Mouse (Mus musculus): ENCODE results near the gene Eci3. TPM values are rescaled to one million over a fixed set of nuclear protein-coding genes. Genes with fewer than 3 reads are reported as not detected.
"Not testable (repeated sequence)": the region's sequence is repeated elsewhere in the genome, so short reads cannot be mapped to it uniquely, and the experiment has no call there.

The Eci3 gene
- polyA plus RNA-seq, 1 experiment from 2014 or later: 0.66 TPM

GRCm38 (mm10) chr13:34973149-34973548 lies 9.5 kb upstream of the Eci3 start:
- H3K36me3 ChIP-seq: peaks cover 14% of the 10 kb centered on the region
- H3K9me3 ChIP-seq: no peaks in the 10 kb centered on the region
- ATAC-seq (ENCODE audit: low FRiP score, low read depth): no peak
- H3K4me1 ChIP-seq: no peaks in the 10 kb centered on the region
- WGBS: 39% methylated on average over 1 of the region's 1 CpGs
- H3K9ac ChIP-seq (replicated peaks): no peak overlapping the region
- H3K4me2 ChIP-seq (replicated peaks): no peak overlapping the region
- no peak overlapping the region for H3K27ac ChIP-seq (replicated peaks)
- H3K27me3 ChIP-seq: no peaks in the 10 kb centered on the region
- H3K4me3 ChIP-seq: no peak overlapping the region

- H3K4me2 ChIP-seq (replicated peaks); H3K9me3 ChIP-seq; H3K9ac ChIP-seq (replicated peaks): not testable (repeated sequence)
Measured at GRCm38 (mm10) chr13:34972456-34972855, 8.8 kb upstream of the Eci3 start.

GRCm38 (mm10) chr13:34965647-34966046 lies 2.0 kb upstream of the Eci3 start:
- H3K36me3 ChIP-seq; H3K4me1 ChIP-seq; H3K9me3 ChIP-seq; H3K4me3 ChIP-seq; H3K9ac ChIP-seq (replicated peaks); ATAC-seq (ENCODE audit: low FRiP score, low read depth); H3K27ac ChIP-seq (replicated peaks); H3K4me2 ChIP-seq (replicated peaks): not testable (repeated sequence)
- 74% methylated on average over 9 of the region's 9 CpGs for WGBS
- H3K27me3 ChIP-seq: peaks cover 32% of the 10 kb centered on the region

More at GRCm38 (mm10) chr13:34972456-34972855, 8.8 kb upstream of the Eci3 start:
- not testable (repeated sequence) for ATAC-seq (ENCODE audit: low FRiP score, low read depth); H3K4me1 ChIP-seq; H3K4me3 ChIP-seq; H3K27ac ChIP-seq (replicated peaks); H3K36me3 ChIP-seq; H3K27me3 ChIP-seq

- 8% methylated on average over 5 of the region's 5 CpGs for WGBS
- no peaks in the 10 kb centered on the region for H3K36me3 ChIP-seq
- peak overlapping the region; percentile 44 for H3K4me3 ChIP-seq
- peaks cover 6% of the 10 kb centered on the region; the same call in 1 of the 2 replicates for H3K4me1 ChIP-seq
- no peak for ATAC-seq (ENCODE audit: low FRiP score, low read depth)
- H3K9me3 ChIP-seq: no peaks in the 10 kb centered on the region
- peak overlapping the region; percentile 69 for H3K4me2 ChIP-seq (replicated peaks)
- H3K27me3 ChIP-seq: peaks cover 32% of the 10 kb centered on the region
- no peak overlapping the region for H3K9ac ChIP-seq (replicated peaks)
- no peak overlapping the region for H3K27ac ChIP-seq (replicated peaks)
Measured at GRCm38 (mm10) chr13:34964866-34965265, 1.3 kb upstream of the Eci3 start.

GRCm38 (mm10) chr13:34964419-34964818 lies 809 bp upstream of the Eci3 start:
- H3K4me1 ChIP-seq: peaks cover 6% of the 10 kb centered on the region; the same call in 1 of the 2 replicates
- peaks cover 32% of the 10 kb centered on the region for H3K27me3 ChIP-seq
- H3K4me2 ChIP-seq (replicated peaks): peak overlapping the region; percentile 69
- H3K4me3 ChIP-seq: peak overlapping the region; percentile 44
- H3K36me3 ChIP-seq: no peaks in the 10 kb centered on the region
- no peaks in the 10 kb centered on the region for H3K9me3 ChIP-seq
- ATAC-seq (ENCODE audit: low FRiP score, low read depth): no peak
- WGBS: 7% methylated on average over 14 of the region's 14 CpGs
- H3K9ac ChIP-seq (replicated peaks): no peak overlapping the region
- H3K27ac ChIP-seq (replicated peaks): no peak overlapping the region

- Histone ChIP-seq H3K9me3 (no peaks in the 10 kb centered on the region), H3K4me2 (replicated peaks) (no peak overlapping the region), H3K4me1 (peaks cover 6% of the 10 kb centered on the region; the same call in 1 of the 2 replicates), H3K4me3 (no peak overlapping the region), H3K9ac (replicated peaks) (no peak overlapping the region), H3K27me3 (peaks cover 32% of the 10 kb centered on the region), H3K27ac (replicated peaks) (no peak overlapping the region), H3K36me3 (no peaks in the 10 kb centered on the region)
- no peak for ATAC-seq (ENCODE audit: low FRiP score, low read depth)
- 79% methylated on average over 4 of the region's 4 CpGs for WGBS
Measured at GRCm38 (mm10) chr13:34960996-34961770, 2.4 kb downstream of the Eci3 start.

GRCm38 (mm10) chr13:34958158-34958557 lies 5.5 kb downstream of the Eci3 start:
- H3K27me3 ChIP-seq; H3K27ac ChIP-seq (replicated peaks); H3K4me3 ChIP-seq; H3K9me3 ChIP-seq; H3K36me3 ChIP-seq; H3K9ac ChIP-seq (replicated peaks); H3K4me1 ChIP-seq; H3K4me2 ChIP-seq (replicated peaks); ATAC-seq (ENCODE audit: low FRiP score, low read depth): not testable (repeated sequence)
- 84% methylated on average over 3 of the region's 3 CpGs for WGBS

- no peak overlapping the region for H3K4me2 ChIP-seq (replicated peaks)
- H3K27ac ChIP-seq (replicated peaks): no peak overlapping the region
- no peaks in the 10 kb centered on the region for H3K27me3 ChIP-seq
- no peaks in the 10 kb centered on the region for H3K4me1 ChIP-seq
- no peak overlapping the region for H3K4me3 ChIP-seq
- WGBS: 86% methylated on average over 4 of the region's 4 CpGs
- H3K36me3 ChIP-seq: no peaks in the 10 kb centered on the region
- no peak for ATAC-seq (ENCODE audit: low FRiP score, low read depth)
- H3K9ac ChIP-seq (replicated peaks): no peak overlapping the region
- no peaks in the 10 kb centered on the region for H3K9me3 ChIP-seq
Measured at GRCm38 (mm10) chr13:34956901-34957300, 6.7 kb downstream of the Eci3 start.

GRCm38 (mm10) chr13:34951437-34951836 lies 12.2 kb downstream of the Eci3 start:
- H3K27me3 ChIP-seq; H3K27ac ChIP-seq (replicated peaks); H3K4me3 ChIP-seq; H3K4me2 ChIP-seq (replicated peaks); ATAC-seq (ENCODE audit: low FRiP score, low read depth); H3K9me3 ChIP-seq; H3K36me3 ChIP-seq; H3K4me1 ChIP-seq; H3K9ac ChIP-seq (replicated peaks): not testable (repeated sequence)
- WGBS: 93% methylated on average over 2 of the region's 2 CpGs

GRCm38 (mm10) chr13:34942370-34942769 lies 21.2 kb downstream of the Eci3 start:
- no peaks in the 10 kb centered on the region for H3K36me3 ChIP-seq
- no peak overlapping the region for H3K27ac ChIP-seq (replicated peaks)
- no peaks in the 10 kb centered on the region for H3K9me3 ChIP-seq
- no peak for ATAC-seq (ENCODE audit: low FRiP score, low read depth)
- no peak overlapping the region for H3K9ac ChIP-seq (replicated peaks)
- no peaks in the 10 kb centered on the region for H3K4me1 ChIP-seq
- no peak overlapping the region for H3K4me2 ChIP-seq (replicated peaks)
- H3K4me3 ChIP-seq: no peak overlapping the region
- H3K27me3 ChIP-seq: no peaks in the 10 kb centered on the region

GRCm38 (mm10) chr13:34934931-34935644 lies 28.5 kb downstream of the Eci3 start:
- Histone ChIP-seq H3K9ac (replicated peaks) (no peak overlapping the region), H3K27ac (replicated peaks) (no peak overlapping the region), H3K36me3 (no peaks in the 10 kb centered on the region), H3K27me3 (no peaks in the 10 kb centered on the region), H3K4me1 (no peaks in the 10 kb centered on the region), H3K9me3 (no peaks in the 10 kb centered on the region), H3K4me2 (replicated peaks) (no peak overlapping the region), H3K4me3 (no peak overlapping the region)
- ATAC-seq (ENCODE audit: low FRiP score, low read depth): no peak
- 82% methylated on average over 10 of the region's 10 CpGs for WGBS

- Histone ChIP-seq H3K36me3 (no peaks in the 10 kb centered on the region), H3K9me3 (no peaks in the 10 kb centered on the region)
Measured at GRCm38 (mm10) chr13:34924210-34924609, 39.4 kb downstream of the Eci3 start, which contains the start of the genes Fam217a and 4933417A18Rik. Fam217a (minus strand) TSS chr13:34924310. 4933417A18Rik (plus strand) TSS chr13:34924409.

More at GRCm38 (mm10) chr13:34924210-34924609, 39.4 kb downstream of the Eci3 start, which contains the start of the genes Fam217a and 4933417A18Rik:
- Histone ChIP-seq H3K4me1 (no peaks in the 10 kb centered on the region), H3K4me3 (no peak within 1 kb of the TSS), H3K27me3 (no peaks in the 10 kb centered on the region), H3K4me2 (replicated peaks) (no peak within 1 kb of the TSS), H3K27ac (replicated peaks) (no peak within 1 kb of the TSS), H3K9ac (replicated peaks) (no peak within 1 kb of the TSS)
- WGBS: 82% methylated on average over 4 of the region's 4 CpGs
- no peak for ATAC-seq (ENCODE audit: low FRiP score, low read depth)

All from midbrain, embryonic 12.5 days (tissue).